Mouse (Mus musculus) liver, embryonic 13.5 days (tissue): ENCODE measurements around the gene Pdgfb. TPM values are rescaled to one million over a fixed set of nuclear protein-coding genes. Genes with fewer than 3 reads are reported as not detected.

ENCODE experiments used
- ATAC-seq: fragments of 200-750 bp; cut with Nextera tagmentation; 2 replicates; pipeline ENCODE4 v1.8.0; 2017; ENCODE audit warnings: low read depth, mild to moderate bottlenecking, moderate number of reproducible peaks, moderate library complexity
- DNase-seq: peaks from one replicate; pipeline ENCODE4 v3.0.0; 2022
- H3K27ac ChIP-seq: fragments of 300-500 bp; sonication (generic); 2 replicates; pipeline ENCODE4 v1.5.1; 2015; ENCODE audit warnings: moderate library complexity, mild to moderate bottlenecking, inconsistent platforms
- H3K27me3 ChIP-seq: fragments of 300-500 bp; sonication (generic); 2 replicates; pipeline ENCODE4 v1.6.1; 2015; ENCODE audit warnings: mild to moderate bottlenecking, inconsistent platforms
- H3K36me3 ChIP-seq: fragments of 300-500 bp; sonication (generic); 2 replicates; pipeline ENCODE4 v1.6.1; 2015; ENCODE audit warnings: mild to moderate bottlenecking, inconsistent platforms
- H3K4me1 ChIP-seq: fragments of 300-500 bp; sonication (generic); replicated peaks from 2 replicates; pipeline ENCODE4 v1.6.1; 2015; ENCODE audit warnings: inconsistent platforms
- H3K4me2 ChIP-seq: fragments of 300-500 bp; sonication (generic); 2 replicates; pipeline ENCODE4 v1.6.1; 2015; ENCODE audit warnings: inconsistent platforms, mild to moderate bottlenecking, moderate library complexity
- H3K4me3 ChIP-seq: fragments of 300-500 bp; sonication (generic); replicated peaks from 2 replicates; pipeline ENCODE4 v1.5.1; 2015; ENCODE audit warnings: mild to moderate bottlenecking, inconsistent platforms
- H3K9ac ChIP-seq: fragments of 300-500 bp; sonication (generic); 2 replicates; pipeline ENCODE4 v1.6.1; 2015; ENCODE audit warnings: mild to moderate bottlenecking, inconsistent platforms
- H3K9me3 ChIP-seq: fragments of 300-500 bp; sonication (generic); replicated peaks from 2 replicates; pipeline ENCODE4 v1.6.1; 2016; ENCODE audit warnings: inconsistent platforms
- WGBS: fragments of 180-500 bp; shearing (Covaris S2); methylation state at CpG from one replicate; pipeline ENCODE4 v1.1.7; 2015; ENCODE audit not compliant: insufficient replicate concordance; 5-methylcytosine and 5-hydroxymethylcytosine counted together
- polyA plus RNA-seq: library from polyadenylated mRNA; unstranded; fragments of >200 nt; fragmentation: Nextera tagmentation; extraction: Ambion mirVana; gene quantifications from 2 replicates; pipeline ENCODE4 v1.2.1, GENCODE M21; 2015

The Pdgfb gene
- polyA plus RNA-seq, 1 experiment from 2014 or later = 0.76 TPM

- Histone ChIP-seq H3K4me1 (peaks cover 31% of the 10 kb centered on the region), H3K9me3 (no peaks in the 10 kb centered on the region), H3K27me3 (peaks cover 53% of the 10 kb centered on the region), H3K4me3 (no peak overlapping the region), H3K4me2 (no peak overlapping the region), H3K36me3 (no peaks in the 10 kb centered on the region), H3K27ac (no peak overlapping the region), H3K9ac (no peak overlapping the region)
- WGBS = 42% methylated on average over 9 of the region's 9 CpGs
- DNase-seq (no peak), ATAC-seq (no peak)
Observed at GRCm38 (mm10) chr15:80016563-80017301, 2.0 kb upstream of the Pdgfb start.

GRCm38 (mm10) chr15:80015211-80015952 is 605 bp upstream of the Pdgfb start:
- WGBS = 70% methylated on average over 7 of the region's 7 CpGs
- no peak overlapping the region for H3K9ac ChIP-seq
- H3K9me3 ChIP-seq = no peaks in the 10 kb centered on the region
- no peak for DNase-seq
- ATAC-seq = no peak
- H3K36me3 ChIP-seq = no peaks in the 10 kb centered on the region
- peaks cover 34% of the 10 kb centered on the region for H3K4me1 ChIP-seq
- peaks cover 65% of the 10 kb centered on the region for H3K27me3 ChIP-seq
- no peak overlapping the region for H3K27ac ChIP-seq
- peak overlapping the region; percentile 73 for H3K4me2 ChIP-seq
- no peak overlapping the region for H3K4me3 ChIP-seq

- no peak overlapping the region for H3K27ac ChIP-seq
- H3K36me3 ChIP-seq = no peaks in the 10 kb centered on the region
- H3K4me3 ChIP-seq = peak overlapping the region; percentile 59
- peak overlapping the region; percentile 58 for H3K9ac ChIP-seq
- ATAC-seq (no peak), DNase-seq (no peak)
- H3K4me2 ChIP-seq = peak overlapping the region; percentile 73
- WGBS = under 1% methylated on average over 36 of the region's 37 CpGs
- H3K4me1 ChIP-seq = peaks cover 34% of the 10 kb centered on the region
- H3K27me3 ChIP-seq = peaks cover 66% of the 10 kb centered on the region
- no peaks in the 10 kb centered on the region for H3K9me3 ChIP-seq
Observed at GRCm38 (mm10) chr15:80014031-80014320, 801 bp downstream of the Pdgfb start.

- ATAC-seq (0 out of 2 replicates have a peak, but pooled peaks have one; percentile 27), DNase-seq (no peak)
- H3K27ac ChIP-seq = no peak overlapping the region
- H3K9ac ChIP-seq = peak overlapping the region; percentile 58
- WGBS = 1% methylated on average over 35 of the region's 36 CpGs
- H3K27me3 ChIP-seq = peaks cover 66% of the 10 kb centered on the region
- H3K9me3 ChIP-seq = no peaks in the 10 kb centered on the region
- peak overlapping the region; percentile 73 for H3K4me2 ChIP-seq
- H3K4me1 ChIP-seq = peaks cover 34% of the 10 kb centered on the region
- H3K4me3 ChIP-seq = peak overlapping the region; percentile 59
- H3K36me3 ChIP-seq = no peaks in the 10 kb centered on the region
Observed at GRCm38 (mm10) chr15:80013256-80014030, 1.3 kb downstream of the Pdgfb start.

GRCm38 (mm10) chr15:80012527-80013201 is 2.1 kb downstream of the Pdgfb start:
- Histone ChIP-seq H3K4me2 (peak overlapping the region; percentile 73), H3K4me1 (peaks cover 34% of the 10 kb centered on the region), H3K27ac (no peak overlapping the region; the same call in 1 of the 2 replicates), H3K27me3 (peaks cover 66% of the 10 kb centered on the region), H3K9me3 (no peaks in the 10 kb centered on the region), H3K9ac (peak overlapping the region; percentile 58), H3K36me3 (no peaks in the 10 kb centered on the region), H3K4me3 (peak overlapping the region; percentile 59)
- ATAC-seq (peak; percentile 42), DNase-seq (no peak)
- under 1% methylated on average over 57 of the region's 60 CpGs for WGBS

GRCm38 (mm10) chr15:80011778-80012526 is 2.8 kb downstream of the Pdgfb start:
- peak overlapping the region; percentile 73 for H3K4me2 ChIP-seq
- H3K9me3 ChIP-seq = no peaks in the 10 kb centered on the region
- 3% methylated on average over 56 of the region's 56 CpGs for WGBS
- no peak for DNase-seq
- H3K36me3 ChIP-seq = no peaks in the 10 kb centered on the region
- no peak for ATAC-seq
- no peak overlapping the region; the same call in 1 of the 2 replicates for H3K27ac ChIP-seq
- H3K9ac ChIP-seq = peak overlapping the region; percentile 58
- H3K4me3 ChIP-seq = peak overlapping the region; percentile 59
- H3K27me3 ChIP-seq = peaks cover 66% of the 10 kb centered on the region
- peaks cover 34% of the 10 kb centered on the region for H3K4me1 ChIP-seq

- Histone ChIP-seq H3K9ac (no peak overlapping the region), H3K27ac (no peak overlapping the region), H3K36me3 (no peaks in the 10 kb centered on the region), H3K4me2 (no peak overlapping the region), H3K9me3 (no peaks in the 10 kb centered on the region), H3K4me3 (no peak overlapping the region), H3K27me3 (peaks cover 60% of the 10 kb centered on the region), H3K4me1 (peaks cover 39% of the 10 kb centered on the region)
- 13% methylated on average over 6 of the region's 6 CpGs for whole genome bisulfite sequencing
- DNase-seq = no peak
- no peak for ATAC-seq
Observed at GRCm38 (mm10) chr15:80011194-80011593, 3.6 kb downstream of the Pdgfb start.

- Histone ChIP-seq H3K4me1 (peaks cover 48% of the 10 kb centered on the region), H3K27me3 (peaks cover 50% of the 10 kb centered on the region), H3K27ac (no peak overlapping the region), H3K9ac (no peak overlapping the region), H3K4me3 (no peak overlapping the region), H3K4me2 (no peak overlapping the region), H3K36me3 (no peaks in the 10 kb centered on the region), H3K9me3 (no peaks in the 10 kb centered on the region)
- ATAC-seq (no peak), DNase-seq (no peak)
- 60% methylated on average over 7 of the region's 7 CpGs for WGBS
Observed at GRCm38 (mm10) chr15:80010182-80010558, 4.6 kb downstream of the Pdgfb start.

GRCm38 (mm10) chr15:80009421-80010181 is 5.2 kb downstream of the Pdgfb start:
- Histone ChIP-seq H3K9ac (no peak overlapping the region), H3K27me3 (peaks cover 44% of the 10 kb centered on the region), H3K4me2 (no peak overlapping the region), H3K27ac (no peak overlapping the region), H3K9me3 (no peaks in the 10 kb centered on the region), H3K36me3 (no peaks in the 10 kb centered on the region), H3K4me1 (peaks cover 49% of the 10 kb centered on the region), H3K4me3 (no peak overlapping the region)
- ATAC-seq (no peak), DNase-seq (no peak)
- 60% methylated on average over 12 of the region's 12 CpGs for WGBS

GRCm38 (mm10) chr15:80008461-80008860 is 6.3 kb downstream of the Pdgfb start:
- Histone ChIP-seq H3K36me3 (no peaks in the 10 kb centered on the region), H3K9me3 (no peaks in the 10 kb centered on the region), H3K9ac (no peak overlapping the region), H3K4me2 (no peak overlapping the region), H3K4me1 (peaks cover 42% of the 10 kb centered on the region), H3K4me3 (no peak overlapping the region), H3K27me3 (peaks cover 33% of the 10 kb centered on the region), H3K27ac (no peak overlapping the region)
- no peak for DNase-seq
- ATAC-seq = no peak
- 74% methylated on average over 6 of the region's 6 CpGs for WGBS
